Mouse (Mus musculus): ENCODE results near the gene Fam131b. TPM values are rescaled to one million over a fixed set of nuclear protein-coding genes. Genes with fewer than 3 reads are reported as not detected.

Fam131b gene
- total and polyA plus RNA-seq, 2 experiments from 2014 or later, result 5.6 to 59.2 TPM

- ATAC-seq (no peak), DNase-seq (no peak)
- Histone ChIP-seq H3K4me1 (ENCODE audit: insufficient read depth) (0 out of 2 replicates have a peak, but pooled peaks cover 7% of the 10 kb centered on the region), H3K4me3 (ENCODE audit: low read depth, low read length) (no peak overlapping the region), H3K9me3 (ENCODE audit: low read length) (no peaks in the 10 kb centered on the region), H3K4me2 (ENCODE audit: low read depth) (no peak overlapping the region), H3K27me3 (ENCODE audit: insufficient read depth, low read length) (no peaks in the 10 kb centered on the region), H3K36me3 (ENCODE audit: insufficient read depth) (no peaks in the 10 kb centered on the region), H3K9ac (no peak overlapping the region), H3K27ac (ENCODE audit: low read depth, low read length) (no peak overlapping the region)
- WGBS, result under 1% methylated on average over 3 of the region's 3 CpGs
- no peak for TF ChIP-seq CTCF (IDR thresholded peaks at IDR 0.05; ENCODE audit: low read depth)
Observed at GRCm38 (mm10) chr6:42369870-42370269, 45.4 kb upstream of the Fam131b start.

- H3K4me2 ChIP-seq (ENCODE audit: low read depth), result no peak overlapping the region
- ATAC-seq (no peak), DNase-seq (no peak)
- no peak for TF ChIP-seq CTCF (IDR thresholded peaks at IDR 0.05; ENCODE audit: low read depth)
- peaks cover 12% of the 10 kb centered on the region; the same call in 1 of the 2 replicates for H3K36me3 ChIP-seq (ENCODE audit: insufficient read depth)
- 95% methylated on average over 6 of the region's 6 CpGs for WGBS
- H3K27me3 ChIP-seq (ENCODE audit: insufficient read depth, low read length), result no peaks in the 10 kb centered on the region
- H3K27ac ChIP-seq (ENCODE audit: low read depth, low read length), result no peak overlapping the region
- no peak overlapping the region for H3K4me3 ChIP-seq (ENCODE audit: low read depth, low read length)
- no peaks in the 10 kb centered on the region for H3K4me1 ChIP-seq (ENCODE audit: insufficient read depth)
- no peaks in the 10 kb centered on the region for H3K9me3 ChIP-seq (ENCODE audit: low read length)
- H3K9ac ChIP-seq, result no peak overlapping the region
Observed at GRCm38 (mm10) chr6:42365215-42365614, 40.8 kb upstream of the Fam131b start.

- Histone ChIP-seq H3K27me3 (ENCODE audit: insufficient read depth, low read length) (no peaks in the 10 kb centered on the region), H3K9me3 (ENCODE audit: low read length) (no peaks in the 10 kb centered on the region), H3K9ac (no peak overlapping the region), H3K36me3 (ENCODE audit: insufficient read depth) (peaks cover 17% of the 10 kb centered on the region), H3K4me1 (ENCODE audit: insufficient read depth) (no peaks in the 10 kb centered on the region), H3K27ac (ENCODE audit: low read depth, low read length) (no peak overlapping the region), H3K4me2 (ENCODE audit: low read depth) (no peak overlapping the region), H3K4me3 (ENCODE audit: low read depth, low read length) (no peak overlapping the region)
- TF ChIP-seq CTCF (IDR thresholded peaks at IDR 0.05; ENCODE audit: low read depth), result no peak
- no peak for ATAC-seq
- DNase-seq, result no peak
- WGBS, result 92% methylated on average over 15 of the region's 15 CpGs
Observed at GRCm38 (mm10) chr6:42364607-42365006, 40.2 kb upstream of the Fam131b start.

GRCm38 (mm10) chr6:42364066-42364465 is 39.6 kb upstream of the Fam131b start:
- Histone ChIP-seq H3K4me3 (ENCODE audit: low read depth, low read length) (no peak overlapping the region), H3K9me3 (ENCODE audit: low read length) (no peaks in the 10 kb centered on the region), H3K36me3 (ENCODE audit: insufficient read depth) (peaks cover 19% of the 10 kb centered on the region), H3K4me1 (ENCODE audit: insufficient read depth) (no peaks in the 10 kb centered on the region), H3K27ac (ENCODE audit: low read depth, low read length) (no peak overlapping the region), H3K9ac (no peak overlapping the region), H3K4me2 (ENCODE audit: low read depth) (no peak overlapping the region), H3K27me3 (ENCODE audit: insufficient read depth, low read length) (no peaks in the 10 kb centered on the region)
- ATAC-seq (no peak), DNase-seq (no peak)
- 87% methylated on average over 4 of the region's 4 CpGs for WGBS
- no peak for TF ChIP-seq CTCF (IDR thresholded peaks at IDR 0.05; ENCODE audit: low read depth)

GRCm38 (mm10) chr6:42362974-42363373 is 38.5 kb upstream of the Fam131b start:
- no peak for TF ChIP-seq CTCF (IDR thresholded peaks at IDR 0.05; ENCODE audit: low read depth)
- DNase-seq (no peak), ATAC-seq (no peak)
- Histone ChIP-seq H3K9ac (no peak overlapping the region), H3K36me3 (ENCODE audit: insufficient read depth) (peaks cover 27% of the 10 kb centered on the region), H3K4me2 (ENCODE audit: low read depth) (no peak overlapping the region), H3K4me3 (ENCODE audit: low read depth, low read length) (no peak overlapping the region), H3K9me3 (ENCODE audit: low read length) (no peaks in the 10 kb centered on the region), H3K4me1 (ENCODE audit: insufficient read depth) (no peaks in the 10 kb centered on the region), H3K27me3 (ENCODE audit: insufficient read depth, low read length) (no peaks in the 10 kb centered on the region), H3K27ac (ENCODE audit: low read depth, low read length) (no peak overlapping the region)
- 41% methylated on average over 3 of the region's 3 CpGs for WGBS

GRCm38 (mm10) chr6:42362497-42362896 is 38.1 kb upstream of the Fam131b start:
- Histone ChIP-seq H3K4me1 (ENCODE audit: insufficient read depth) (no peaks in the 10 kb centered on the region), H3K4me2 (ENCODE audit: low read depth) (no peak overlapping the region), H3K27me3 (ENCODE audit: insufficient read depth, low read length) (no peaks in the 10 kb centered on the region), H3K4me3 (ENCODE audit: low read depth, low read length) (no peak overlapping the region), H3K36me3 (ENCODE audit: insufficient read depth) (peaks cover 31% of the 10 kb centered on the region), H3K27ac (ENCODE audit: low read depth, low read length) (no peak overlapping the region), H3K9me3 (ENCODE audit: low read length) (no peaks in the 10 kb centered on the region), H3K9ac (no peak overlapping the region)
- ATAC-seq (no peak), DNase-seq (no peak)
- 68% methylated on average over 1 of the region's 1 CpGs for WGBS
- no peak for TF ChIP-seq CTCF (IDR thresholded peaks at IDR 0.05; ENCODE audit: low read depth)

- WGBS, result 68% methylated on average over 1 of the region's 1 CpGs
- DNase-seq (no peak), ATAC-seq (no peak)
- Histone ChIP-seq H3K9me3 (ENCODE audit: low read length) (no peaks in the 10 kb centered on the region), H3K4me3 (ENCODE audit: low read depth, low read length) (no peak overlapping the region), H3K36me3 (ENCODE audit: insufficient read depth) (peaks cover 35% of the 10 kb centered on the region), H3K9ac (no peak overlapping the region), H3K27ac (ENCODE audit: low read depth, low read length) (no peak overlapping the region), H3K4me2 (ENCODE audit: low read depth) (no peak overlapping the region), H3K4me1 (ENCODE audit: insufficient read depth) (no peaks in the 10 kb centered on the region), H3K27me3 (ENCODE audit: insufficient read depth, low read length) (no peaks in the 10 kb centered on the region)
- TF ChIP-seq CTCF (IDR thresholded peaks at IDR 0.05; ENCODE audit: low read depth), result no peak
Observed at GRCm38 (mm10) chr6:42362074-42362473, 37.6 kb upstream of the Fam131b start.

Data from forebrain, postnatal 0 days (tissue).